Comparison of ENCODE assay signal across 7 mouse cellular contexts in the genomic region with DNA sequence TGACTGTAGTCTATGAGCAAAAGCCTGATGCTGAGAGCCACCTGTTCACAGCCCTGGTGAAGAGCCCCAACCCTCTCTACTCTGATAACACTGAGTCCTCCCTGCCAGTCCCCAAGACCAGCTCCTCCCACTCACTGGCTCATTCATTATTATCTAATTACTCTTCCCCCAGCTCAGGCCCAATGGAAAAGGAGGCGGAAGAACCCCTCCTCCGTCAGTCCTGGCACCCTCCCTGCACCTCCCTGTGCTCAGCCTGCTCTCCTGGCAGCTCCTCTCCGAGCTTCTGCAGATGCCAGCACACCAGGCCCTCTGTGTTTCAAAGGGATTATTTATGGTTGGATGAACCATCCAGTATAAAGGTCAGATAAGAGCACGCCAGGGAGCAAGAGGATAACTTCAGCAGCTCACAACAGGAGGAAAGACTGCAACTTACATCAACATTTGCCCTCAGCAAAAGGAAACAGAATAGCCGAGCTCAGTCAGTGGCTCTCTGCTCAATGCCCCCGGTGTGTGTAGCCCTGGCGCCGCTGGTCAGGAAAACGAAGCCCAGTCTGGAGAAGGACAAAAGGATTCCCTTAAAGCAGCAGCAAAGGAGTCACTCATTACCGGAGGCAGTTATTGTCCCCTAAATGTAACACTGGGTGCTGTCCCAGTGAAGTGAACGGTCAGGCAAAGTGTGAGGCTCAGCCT. TPM values are rescaled to one million over a fixed set of nuclear protein-coding genes. Genes with fewer than 3 reads are reported as not detected.
DNase-seq lines count a peak whose midpoint lies in the region; ATAC-seq lines count a peak whose summit lies in the region.

No protein-coding gene starts in this region.

- peak; percentile 87 for DNase-seq in adrenal gland, adult 2 months
- peak; percentile 92 for DNase-seq in cerebellum, adult 11 months
- DNase-seq in forebrain, embryonic 14.5 days (ENCODE audit: low spot score) = peak; percentile 88
- DNase-seq in heart, postnatal 25 days (ENCODE audit: low spot score) = peak; percentile 77
- DNase-seq in kidney, postnatal 36 days = peak; percentile 84 to 92
- DNase-seq in lung, postnatal 10 days = peak; percentile 68
- peak; percentile 93 for DNase-seq in skeletal muscle tissue, adult 2 months (ENCODE audit: low read depth, low spot score)

- H3K4me1 ChIP-seq in forebrain, embryonic 14.5 days (ENCODE audit: control insufficient read depth, insufficient read depth, low read length) = peaks cover 20% of the 10 kb centered on the region

- WGBS in forebrain, embryonic 14.5 days = 4% methylated on average over 11 of the region's 11 CpGs

- no peaks in the 10 kb centered on the region for H3K9me3 ChIP-seq in forebrain, embryonic 14.5 days (replicated peaks; ENCODE audit: control insufficient read depth, low read length)

- H3K36me3 ChIP-seq in forebrain, embryonic 14.5 days (ENCODE audit: control insufficient read depth, insufficient read depth, low read length) = no peaks in the 10 kb centered on the region

- H3K9ac ChIP-seq in forebrain, embryonic 14.5 days (ENCODE audit: low read length) = peak overlapping the region; percentile 32; the same call in 1 of the 2 replicates

- peak; percentile 91 for ATAC-seq in forebrain, embryonic 14.5 days

- peak overlapping the region; percentile 80 for H3K27ac ChIP-seq in forebrain, embryonic 14.5 days (ENCODE audit: low read depth, low read length)

- H3K4me3 ChIP-seq in forebrain, embryonic 14.5 days (ENCODE audit: low read depth, low read length) = no peak overlapping the region

- peak overlapping the region; percentile 39 for H3K4me2 ChIP-seq in forebrain, embryonic 14.5 days (ENCODE audit: low read length)

- H3K27me3 ChIP-seq in forebrain, embryonic 14.5 days (replicated peaks; ENCODE audit: control insufficient read depth, insufficient read depth, low read length) = no peaks in the 10 kb centered on the region

- intact Hi-C loops in heart, postnatal 25 days (cut with DNase I) = no loop called here

RNA-seq across cellular contexts. Expression of gene Sema4d, which starts 16.4 kb away (rescaled TPM):
- 10 to 100 TPM; 14.6 to 15.1 TPM for total RNA-seq in adrenal gland, adult 2 months (2021)
- 13.3 and 13.7 TPM in 2 replicates for polyA plus RNA-seq in adrenal gland, adult 2 months (2012; rRNA removed)
- polyA plus RNA-seq in forebrain, embryonic 14.5 days (2014; fragmentation: Nextera tagmentation; extraction: Ambion mirVana) = 12.7 and 22.1 TPM in 2 replicates
- total RNA-seq in heart, postnatal 25 days (2021) = 10 to 100 TPM; 61.6 to 70.0 TPM
